Mouse (Mus musculus) forebrain, postnatal 0 days (tissue): ENCODE results near the gene Olfr649. TPM values are rescaled to one million over a fixed set of nuclear protein-coding genes. Genes with fewer than 3 reads are reported as not detected.

Source experiments
- ATAC-seq: fragments of 200-750 bp; cut with Nextera tagmentation; 2 replicates; pipeline ENCODE4 v1.8.0; 2017; ENCODE audit warnings: mild to moderate bottlenecking, moderate library complexity
- DNase-seq: peaks from one replicate; pipeline ENCODE4 v3.0.0-alpha.2; 2015
- H3K27ac ChIP-seq: fragments of 300-500 bp; sonication (generic); 2 replicates; pipeline ENCODE4 v1.5.1; 2014; ENCODE audit warnings: low read depth, mild to moderate bottlenecking, antibody characterized with exemption, low read length, moderate library complexity, mixed read lengths
- H3K27me3 ChIP-seq: fragments of 300-500 bp; sonication (generic); 2 replicates; pipeline ENCODE4 v1.6.1; 2014; ENCODE audit warnings: mild to moderate bottlenecking, low read length, mixed read lengths; ENCODE audit not compliant: insufficient read depth
- H3K36me3 ChIP-seq: fragments of 300-500 bp; sonication (generic); 2 replicates; pipeline ENCODE4 v1.6.1; 2014; ENCODE audit warnings: mild to moderate bottlenecking, moderate library complexity; ENCODE audit not compliant: insufficient read depth
- H3K4me1 ChIP-seq: fragments of 300-500 bp; sonication (generic); 2 replicates; pipeline ENCODE4 v1.6.1; 2014; ENCODE audit warnings: antibody characterized with exemption; ENCODE audit not compliant: insufficient read depth
- H3K4me2 ChIP-seq: fragments of 300-500 bp; sonication (generic); 2 replicates; pipeline ENCODE4 v1.6.1; 2014; ENCODE audit warnings: low read depth, mild to moderate bottlenecking, moderate library complexity
- H3K4me3 ChIP-seq: fragments of 300-500 bp; sonication (generic); 2 replicates; pipeline ENCODE4 v1.5.1; 2014; ENCODE audit warnings: low read depth, low read length, mixed read lengths
- H3K9ac ChIP-seq: fragments of 300-500 bp; sonication (generic); 2 replicates; pipeline ENCODE4 v1.6.1; 2014; ENCODE audit warnings: mild to moderate bottlenecking
- H3K9me3 ChIP-seq: fragments of 300-500 bp; sonication (generic); 2 replicates; pipeline ENCODE4 v1.6.1; 2016; ENCODE audit warnings: low read length
- CTCF ChIP-seq: sonication (generic); IDR thresholded peaks from 2 replicates; pipeline ENCODE4 v1.5.1; 2016; ENCODE audit warnings: antibody characterized with exemption, control low read depth, low read depth
- WGBS: fragments of 180-500 bp; shearing (Covaris S2); extraction: QIAGEN DNeasy Blood & Tissue Kit; methylation state at CpG from one replicate; pipeline ENCODE4 v1.1.7; 2014; 5-methylcytosine and 5-hydroxymethylcytosine counted together
- polyA plus RNA-seq: library from polyadenylated mRNA; unstranded; fragments of >200 nt; fragmentation: Nextera tagmentation; extraction: Ambion mirVana; gene quantifications from 2 replicates; pipeline ENCODE4 v1.2.1, GENCODE M21; 2015
- total RNA-seq: library from RNA; depleted of rRNA; stranded (reverse); fragments of >200 nt; gene quantifications from 2 replicates; pipeline ENCODE4 v1.2.3, GENCODE M21; 2014

Olfr649 gene
- total and polyA plus RNA-seq, 2 experiments from 2014 or later: not detected

DNA sequence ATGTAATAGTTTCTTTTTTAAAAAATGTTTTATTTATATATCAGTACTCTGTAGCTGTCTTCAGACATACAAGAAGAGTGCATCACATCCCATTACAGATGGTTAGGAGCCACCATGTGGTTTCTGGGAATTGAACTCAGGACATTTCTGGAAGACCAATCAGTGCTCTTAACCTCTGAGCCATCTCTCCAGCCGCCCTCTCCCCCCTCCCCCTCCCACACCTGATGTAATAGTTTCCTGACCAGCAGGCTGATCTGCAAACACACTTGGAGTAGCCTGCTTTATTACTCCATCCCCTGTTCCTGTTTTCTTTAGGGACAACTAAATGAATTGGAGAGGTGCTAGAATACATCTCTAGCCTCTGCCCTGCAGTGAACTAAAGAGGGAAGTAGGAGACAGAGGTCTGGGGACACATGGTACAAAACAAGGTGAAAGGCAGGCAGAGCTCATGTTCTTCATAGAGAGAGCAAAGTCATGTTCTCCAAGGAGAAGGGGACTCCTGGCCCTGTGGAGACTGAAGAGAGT lies 20.3 kb upstream of the Olfr649 start:
- Histone ChIP-seq H3K4me2 (no peak overlapping the region), H3K27ac (no peak overlapping the region), H3K9ac (no peak overlapping the region), H3K9me3 (no peaks in the 10 kb centered on the region), H3K4me1 (no peaks in the 10 kb centered on the region), H3K27me3 (no peaks in the 10 kb centered on the region), H3K4me3 (no peak overlapping the region), H3K36me3 (no peaks in the 10 kb centered on the region)
- ATAC-seq: no peak
- DNase-seq: no peak
- no peak for TF ChIP-seq CTCF
- WGBS: 60% methylated on average over 1 of the region's 1 CpGs

DNA sequence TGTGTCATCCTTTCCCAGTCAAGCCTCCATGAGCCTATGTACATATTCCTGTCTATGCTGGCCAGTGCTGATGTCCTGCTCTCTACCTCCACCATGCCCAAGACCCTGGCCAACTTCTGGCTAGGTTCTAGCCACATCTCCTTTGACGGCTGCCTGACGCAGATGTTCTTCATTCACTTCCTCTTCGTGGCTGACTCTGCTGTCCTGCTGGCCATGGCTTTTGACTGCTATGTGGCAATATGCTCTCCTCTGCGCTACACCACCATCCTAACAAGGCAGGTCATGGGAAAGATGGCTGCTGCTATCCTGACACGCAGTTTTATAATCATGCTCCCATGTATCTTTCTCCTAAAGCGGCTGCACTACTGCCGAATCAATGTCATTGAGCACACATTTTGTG lies 10.4 kb upstream of the Olfr649 start:
- Histone ChIP-seq H3K4me2 (no peak overlapping the region), H3K27ac (no peak overlapping the region), H3K9me3 (no peaks in the 10 kb centered on the region), H3K4me3 (no peak overlapping the region), H3K27me3 (no peaks in the 10 kb centered on the region), H3K36me3 (no peaks in the 10 kb centered on the region), H3K9ac (no peak overlapping the region), H3K4me1 (no peaks in the 10 kb centered on the region)
- TF ChIP-seq CTCF: no peak
- ATAC-seq (no peak), DNase-seq (no peak)
- WGBS: 96% methylated on average over 7 of the region's 7 CpGs

DNA sequence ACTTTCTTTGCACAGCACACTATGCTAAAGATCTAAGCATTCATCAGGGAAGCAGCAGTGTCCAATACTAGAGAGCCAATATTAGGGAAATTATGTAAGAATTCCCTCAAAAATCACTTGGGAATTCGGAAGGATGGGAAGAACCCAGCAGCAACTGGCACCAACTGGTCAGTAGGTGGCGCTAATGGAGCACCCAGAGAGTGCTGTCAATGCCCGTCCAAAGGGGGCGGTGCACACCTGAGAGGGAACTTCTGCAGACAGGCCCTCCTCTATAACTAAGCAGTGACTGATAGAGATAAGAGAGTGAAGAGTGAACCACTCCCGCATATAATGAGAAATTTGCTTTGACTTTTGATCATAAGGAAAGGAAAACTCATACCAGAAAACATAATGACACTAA lies 4.0 kb upstream of the Olfr649 start:
- peak; percentile 30 for DNase-seq
- no peaks in the 10 kb centered on the region for H3K27me3 ChIP-seq

DNA sequence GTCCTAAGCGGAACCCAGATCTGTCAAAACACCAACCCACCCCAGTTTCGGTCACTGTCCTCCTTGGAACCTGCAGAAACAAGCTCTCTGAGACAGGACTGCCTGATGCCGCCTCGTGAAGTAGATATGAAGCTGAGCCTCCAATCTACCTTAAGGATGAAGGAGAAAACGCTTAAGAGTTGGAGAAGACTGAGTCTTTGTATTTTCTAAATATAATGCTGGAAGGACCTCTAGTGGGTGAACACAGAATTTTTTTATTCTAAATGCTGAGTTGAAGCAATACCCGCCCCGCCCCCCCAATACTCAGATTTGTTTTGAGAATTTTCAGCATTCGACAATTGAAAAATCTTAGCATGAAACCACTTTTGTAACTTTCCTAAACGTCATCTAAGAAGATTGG lies 4.5 kb downstream of the Olfr649 start:
- no peak overlapping the region for H3K27ac ChIP-seq
- TF ChIP-seq CTCF: no peak

More for the DNA sequence above, 4.0 kb upstream of the Olfr649 start:
- H3K4me1 ChIP-seq: no peaks in the 10 kb centered on the region
- no peak for ATAC-seq
- no peaks in the 10 kb centered on the region for H3K9me3 ChIP-seq
- no peak overlapping the region for H3K27ac ChIP-seq
- H3K36me3 ChIP-seq: no peaks in the 10 kb centered on the region
- 8% methylated on average over 5 of the region's 5 CpGs for WGBS
- no peak overlapping the region for H3K4me2 ChIP-seq
- H3K9ac ChIP-seq: no peak overlapping the region
- peak; percentile 75 for TF ChIP-seq CTCF
- no peak overlapping the region for H3K4me3 ChIP-seq

DNA sequence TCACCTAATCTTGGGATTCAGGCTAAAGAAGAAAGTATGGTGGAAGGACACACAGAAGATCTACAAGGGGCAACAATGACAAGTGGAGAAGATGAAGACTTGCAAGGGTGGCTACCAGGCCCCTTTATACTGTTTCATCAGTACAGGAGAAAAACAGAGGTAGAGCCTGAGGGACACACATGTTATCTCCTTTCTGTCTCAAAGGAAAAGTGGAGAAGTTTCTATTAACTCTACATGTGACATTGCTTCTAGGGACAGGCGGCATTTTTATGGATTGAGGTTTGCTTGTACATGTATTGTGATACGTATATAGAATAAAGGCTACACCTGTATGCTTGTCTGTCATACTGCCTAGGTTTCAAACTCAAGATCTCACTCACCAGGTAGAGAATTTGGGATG lies 12.5 kb downstream of the Olfr649 start, which contains the start of gene Olfr648:
Gene Olfr648 (minus strand): TSS at position 101 of the 400 bp plus-strand sequence.
- no peak for DNase-seq
- H3K4me3 ChIP-seq: no peak within 1 kb of the TSS
- no peaks in the 10 kb centered on the region for H3K4me1 ChIP-seq
- no peak for TF ChIP-seq CTCF
- H3K9ac ChIP-seq: no peak within 1 kb of the TSS
- no peaks in the 10 kb centered on the region for H3K36me3 ChIP-seq
- H3K27me3 ChIP-seq: no peaks in the 10 kb centered on the region
- no peak for ATAC-seq
- 91% methylated on average over 2 of the region's 2 CpGs for WGBS
- H3K9me3 ChIP-seq: no peaks in the 10 kb centered on the region
- H3K4me2 ChIP-seq: no peak within 1 kb of the TSS
- no peak within 1 kb of the TSS for H3K27ac ChIP-seq

More for the DNA sequence above, 4.5 kb downstream of the Olfr649 start:
- 62% methylated on average over 9 of the region's 9 CpGs for whole genome bisulfite sequencing
- DNase-seq (no peak), ATAC-seq (no peak)
- H3K27me3 ChIP-seq: no peaks in the 10 kb centered on the region
- H3K9me3 ChIP-seq: no peaks in the 10 kb centered on the region
- no peaks in the 10 kb centered on the region for H3K4me1 ChIP-seq
- H3K4me2 ChIP-seq: no peak overlapping the region
- no peak overlapping the region for H3K9ac ChIP-seq
- H3K4me3 ChIP-seq: no peak overlapping the region
- no peaks in the 10 kb centered on the region for H3K36me3 ChIP-seq

DNA sequence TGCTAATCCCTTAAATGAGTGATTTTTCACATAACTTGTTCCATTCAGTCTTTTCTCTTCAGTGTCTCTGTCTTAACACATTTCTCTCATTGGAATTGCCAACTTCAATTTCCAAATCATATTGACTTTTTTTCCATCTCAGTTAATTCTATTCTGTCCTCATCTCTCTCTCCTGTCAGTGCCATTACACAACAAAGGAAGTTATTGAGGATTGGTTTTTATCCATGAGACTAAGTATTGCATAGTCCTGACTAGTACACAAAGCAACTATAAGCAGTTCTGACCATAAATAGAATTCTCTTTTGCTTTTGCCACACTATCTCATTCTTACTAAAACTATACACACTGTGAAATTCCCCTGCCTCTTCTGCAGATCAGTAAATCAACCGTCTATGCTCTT lies 16.7 kb downstream of the Olfr649 start:
- Histone ChIP-seq H3K4me2 (no peak overlapping the region), H3K27ac (no peak overlapping the region), H3K36me3 (no peaks in the 10 kb centered on the region), H3K4me3 (no peak overlapping the region), H3K9me3 (no peaks in the 10 kb centered on the region), H3K4me1 (no peaks in the 10 kb centered on the region), H3K27me3 (no peaks in the 10 kb centered on the region), H3K9ac (no peak overlapping the region)
- 73% methylated on average over 1 of the region's 1 CpGs for WGBS
- ATAC-seq (no peak), DNase-seq (no peak)
- no peak for TF ChIP-seq CTCF

DNA sequence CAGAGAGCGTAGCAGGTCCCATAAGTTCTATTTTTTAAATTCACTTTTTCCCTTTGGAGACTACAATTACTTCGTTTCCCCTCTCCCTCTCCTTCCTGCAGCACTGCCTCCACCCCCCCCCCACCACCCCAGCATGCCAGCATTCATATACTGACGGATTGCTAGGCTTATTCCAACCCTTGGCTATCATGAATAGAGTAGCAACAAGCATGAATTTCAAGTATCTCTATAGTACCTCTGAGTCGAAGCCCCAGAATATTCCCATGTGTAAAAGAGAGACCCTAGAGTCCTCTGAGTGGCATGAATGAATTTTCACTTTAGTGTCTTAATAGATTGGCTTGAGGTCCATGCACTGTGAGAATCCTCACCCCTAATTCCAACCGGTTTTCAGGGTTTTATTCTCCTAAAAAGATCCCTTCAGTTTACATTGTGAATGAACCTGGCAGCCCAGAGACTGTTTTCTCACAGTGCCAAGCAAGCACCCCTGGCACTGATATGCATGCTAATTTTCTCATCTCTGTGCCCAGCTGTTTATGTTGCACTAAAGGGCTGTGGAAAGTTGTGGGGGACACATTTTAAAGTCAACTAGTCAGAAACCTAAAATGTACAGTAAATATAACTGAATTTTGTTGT lies 17.2 kb downstream of the Olfr649 start:
- no peaks in the 10 kb centered on the region for H3K4me1 ChIP-seq
- DNase-seq: no peak
- H3K27ac ChIP-seq: no peak overlapping the region
- no peak overlapping the region for H3K4me2 ChIP-seq
- WGBS: 52% methylated on average over 5 of the region's 5 CpGs
- no peak for TF ChIP-seq CTCF
- ATAC-seq: no peak
- H3K4me3 ChIP-seq: no peak overlapping the region
- no peaks in the 10 kb centered on the region for H3K27me3 ChIP-seq
- H3K36me3 ChIP-seq: no peaks in the 10 kb centered on the region
- no peak overlapping the region for H3K9ac ChIP-seq
- H3K9me3 ChIP-seq: no peaks in the 10 kb centered on the region
